Mouse (Mus musculus): ENCODE results near the gene Oxa1l. TPM values are rescaled to one million over a fixed set of nuclear protein-coding genes. Genes with fewer than 3 reads are reported as not detected.

The Oxa1l gene
- total RNA-seq, 2 experiments from 2014 or later: 49.2 to 55.1 TPM

DNA sequence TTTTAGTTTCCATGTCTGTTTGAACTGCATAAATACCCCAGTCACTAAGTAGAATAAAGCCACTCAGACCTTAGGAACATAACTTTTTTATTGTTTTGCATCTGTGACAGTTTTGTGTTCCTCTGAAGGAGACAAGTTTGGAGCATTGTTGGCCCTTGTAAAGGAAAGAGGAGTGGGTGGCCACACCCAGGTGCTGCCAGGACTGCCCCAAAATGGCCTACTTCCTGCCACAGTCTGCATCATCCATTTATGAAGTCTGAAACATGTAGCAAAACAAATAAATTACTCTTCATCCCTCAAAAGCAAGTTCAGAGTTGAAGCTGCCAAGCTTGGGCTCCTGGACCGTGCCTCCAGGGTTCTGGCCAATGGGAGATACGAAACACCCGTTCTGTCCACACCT, 8.7 kb downstream of the Oxa1l start:
- DNase-seq (ENCODE audit: low spot score in 2 of 2): no peak

DNA sequence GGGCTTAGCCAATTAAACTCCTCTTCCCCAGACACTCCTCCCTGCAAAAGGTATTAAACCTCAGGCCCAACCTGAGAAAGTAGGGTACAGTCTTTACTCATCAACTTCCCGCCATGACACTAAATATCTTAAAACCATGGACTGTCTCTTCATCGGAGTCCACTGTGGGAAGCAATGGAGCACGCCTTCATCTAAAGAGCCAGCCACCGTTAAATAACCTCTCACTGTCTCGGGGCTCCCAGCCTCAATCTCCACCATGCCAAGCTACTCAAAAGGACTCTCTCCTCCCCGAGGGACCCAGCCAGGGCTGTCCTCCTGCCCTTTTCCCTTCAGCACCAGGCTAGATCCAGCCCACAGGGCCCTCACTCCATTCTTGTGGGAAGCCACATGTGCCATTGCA, 10.0 kb downstream of the Oxa1l start:
- no peak for DNase-seq (ENCODE audit: low spot score in 2 of 2)

DNA sequence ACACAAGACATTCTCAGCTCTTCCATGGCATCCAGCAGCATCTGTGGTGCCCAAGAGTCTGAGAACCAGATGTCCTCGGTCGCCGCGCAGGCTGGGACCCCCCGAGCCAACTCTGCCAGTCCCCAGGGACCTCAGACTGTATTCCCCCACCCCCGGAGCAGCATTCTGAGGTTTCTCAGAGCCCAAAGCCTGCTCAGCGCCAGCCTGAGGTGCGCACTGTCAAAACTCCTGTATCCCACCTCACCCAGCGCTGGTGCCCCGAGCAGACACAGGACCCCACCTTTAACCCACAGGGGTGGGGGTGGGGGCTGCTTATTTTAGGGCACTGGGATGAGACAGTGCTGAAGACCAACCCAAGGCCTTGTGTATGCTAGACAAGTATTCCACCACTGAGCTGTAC, 10.8 kb downstream of the Oxa1l start:
- no peak for DNase-seq (ENCODE audit: low spot score in 2 of 2)

DNA sequence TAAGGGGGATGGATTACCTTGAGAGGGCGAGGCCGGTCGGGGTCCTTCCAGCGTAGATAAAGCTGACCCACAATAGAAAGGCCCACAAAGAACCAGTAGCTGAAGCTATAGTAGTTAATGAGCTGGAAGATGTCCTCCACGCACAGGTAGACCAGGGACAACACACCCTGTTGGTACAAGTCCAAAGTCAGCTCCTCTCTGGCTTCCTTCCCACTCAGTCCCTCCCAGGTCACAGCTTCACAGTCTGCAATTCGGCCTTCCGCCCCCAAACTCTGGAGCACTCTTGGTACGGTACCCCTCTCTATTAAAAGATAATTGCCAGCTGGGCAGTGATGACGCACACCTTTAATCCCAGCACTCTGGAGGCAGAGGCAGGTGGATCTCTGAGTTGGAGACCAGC, 12.3 kb downstream of the Oxa1l start:
- no peak for DNase-seq (ENCODE audit: low spot score in 2 of 2)

DNA sequence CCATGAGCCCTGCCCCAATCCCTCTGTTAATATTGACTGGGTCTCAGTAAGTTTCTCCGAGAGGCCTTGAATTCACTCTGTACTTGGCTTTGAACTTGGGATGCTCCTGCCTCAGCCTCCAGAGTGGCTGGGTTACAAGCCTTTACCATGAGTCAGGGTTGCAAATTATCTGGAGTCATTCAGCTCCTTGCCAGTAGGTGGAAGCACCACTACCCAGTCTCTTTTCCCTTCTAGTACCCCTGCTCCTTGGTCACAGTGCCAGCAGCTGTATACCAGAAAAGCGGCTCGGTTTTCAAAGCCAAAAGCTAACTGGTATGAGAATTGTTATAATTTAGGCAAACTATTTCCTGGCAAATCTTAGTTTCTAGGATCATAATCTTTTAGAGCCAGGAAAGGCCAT, 15.3 kb downstream of the Oxa1l start:
- DNase-seq (ENCODE audit: low spot score in 2 of 2): no peak

DNA sequence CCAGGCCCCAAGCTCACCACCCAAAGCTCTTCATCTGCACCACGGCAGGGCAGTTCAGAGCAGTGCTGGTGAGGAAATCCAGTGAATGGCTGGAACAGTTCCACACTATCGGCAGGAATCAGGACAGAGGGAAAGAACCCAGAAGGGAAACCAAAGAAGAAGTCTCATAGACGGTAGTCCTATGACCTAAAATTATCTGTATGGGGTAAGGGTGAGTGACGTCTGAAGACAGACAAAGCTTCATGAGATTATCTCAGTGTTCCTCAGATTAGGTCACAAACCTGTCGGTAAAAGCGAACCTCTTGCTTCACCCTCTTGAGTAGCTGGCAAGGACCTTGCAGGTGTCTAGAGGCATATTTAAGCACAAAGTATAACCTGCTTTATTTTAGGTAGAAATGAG, 16.5 kb downstream of the Oxa1l start:
- no peak for DNase-seq (ENCODE audit: low spot score in 2 of 2)

DNA sequence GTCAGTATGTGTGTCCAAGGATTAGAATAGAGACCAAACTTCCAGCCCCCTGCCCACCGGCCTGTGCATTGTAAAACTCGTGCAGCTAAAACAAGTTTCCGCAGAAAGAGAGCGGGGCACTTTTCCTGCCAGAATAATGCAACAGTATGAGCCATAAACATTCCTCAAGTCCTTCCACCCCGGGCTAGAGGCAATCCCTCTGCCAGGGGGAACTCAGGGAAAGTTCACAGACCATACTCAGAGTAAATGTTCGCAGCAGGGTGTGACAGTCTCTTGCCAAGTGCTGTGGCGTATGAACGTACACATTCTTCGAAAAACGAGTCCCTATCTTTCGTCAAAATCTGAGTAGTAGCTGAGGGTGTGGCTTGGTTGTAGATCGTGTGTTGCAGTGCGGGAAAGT, 18.9 kb downstream of the Oxa1l start:
- no peak for DNase-seq (ENCODE audit: low spot score in 2 of 2)

DNA sequence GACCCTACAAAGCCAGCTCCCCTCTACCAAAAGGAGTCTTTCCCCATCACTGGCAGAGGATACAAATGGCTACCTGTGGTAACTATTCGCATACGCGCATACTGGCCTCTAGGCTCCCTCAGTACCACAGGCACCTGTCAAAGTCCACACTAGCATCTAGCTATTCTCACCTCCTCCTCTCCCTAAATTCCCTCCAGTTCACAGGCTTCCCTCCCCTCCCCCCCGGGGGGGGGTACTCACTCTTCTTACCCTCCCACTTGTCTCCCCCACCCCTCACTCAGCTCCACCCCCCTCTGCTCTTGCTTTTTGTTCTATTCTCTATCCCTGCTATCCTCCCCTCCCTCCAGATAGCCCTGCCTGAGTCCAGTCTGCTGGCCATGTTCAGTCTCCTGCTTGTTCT, 20.0 kb downstream of the Oxa1l start:
- no peak for DNase-seq (ENCODE audit: low spot score in 2 of 2)

DNA sequence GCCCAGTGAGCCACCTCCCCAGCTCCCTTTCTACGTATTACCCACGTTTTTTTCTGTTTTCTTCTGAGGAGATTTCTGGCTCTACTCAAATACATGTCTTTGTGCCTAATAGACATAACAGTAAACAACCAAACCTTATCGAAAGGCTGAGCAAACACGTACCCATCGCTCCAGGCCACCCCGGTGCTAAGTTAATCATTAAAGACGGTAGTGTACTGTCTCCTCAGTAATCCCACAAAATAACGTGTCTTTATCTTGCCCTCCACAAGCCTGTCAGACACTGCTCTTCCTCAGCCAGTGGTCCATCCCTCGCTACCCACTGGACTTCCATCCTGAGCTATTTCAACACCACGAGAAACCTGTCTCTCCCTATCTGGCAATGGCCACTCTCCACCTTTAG, 21.2 kb downstream of the Oxa1l start:
- DNase-seq (ENCODE audit: low spot score in 2 of 2): no peak

DNA sequence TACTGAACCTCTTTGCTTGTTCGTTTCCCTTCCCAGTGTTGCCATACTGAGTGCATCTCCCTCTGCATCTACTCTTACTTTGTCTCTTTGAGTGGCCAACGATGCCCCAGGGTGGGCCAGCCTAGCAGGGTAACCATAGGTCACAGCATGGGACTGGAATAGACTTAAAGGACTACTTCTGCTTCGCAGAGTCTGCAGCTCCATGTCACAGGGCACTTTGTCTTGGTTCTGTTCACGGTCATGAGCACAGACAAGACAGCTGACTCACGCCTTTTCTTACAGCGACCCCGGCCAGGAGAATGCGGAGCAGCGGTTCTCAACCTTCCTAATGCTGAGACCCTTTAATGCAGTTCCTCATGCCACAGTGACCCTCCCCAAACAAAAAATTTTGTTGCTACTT, 22.0 kb downstream of the Oxa1l start:
- no peak for DNase-seq (ENCODE audit: low spot score in 2 of 2)

DNA sequence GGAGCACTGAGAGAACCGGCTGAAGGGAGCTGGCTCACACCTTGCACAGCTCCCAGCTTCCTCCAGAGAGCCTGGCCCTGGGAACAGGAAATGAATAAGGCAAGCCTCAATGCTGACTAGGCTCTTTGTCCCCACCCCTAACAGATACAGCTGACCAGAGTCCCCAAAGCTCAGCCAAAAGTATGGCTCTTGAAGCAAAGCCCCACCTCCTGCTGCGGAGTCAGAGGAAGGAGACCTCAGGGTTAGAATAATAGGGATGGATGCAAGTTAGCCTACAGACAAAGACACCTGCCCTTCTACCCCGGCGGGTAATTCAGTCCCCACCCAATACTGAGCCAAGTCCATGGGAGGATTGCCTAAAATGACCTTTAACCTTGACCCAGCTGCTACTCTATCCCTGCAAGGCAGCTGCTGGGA, 22.7 kb downstream of the Oxa1l start:
- no peak for DNase-seq (ENCODE audit: low spot score in 2 of 2)

DNA sequence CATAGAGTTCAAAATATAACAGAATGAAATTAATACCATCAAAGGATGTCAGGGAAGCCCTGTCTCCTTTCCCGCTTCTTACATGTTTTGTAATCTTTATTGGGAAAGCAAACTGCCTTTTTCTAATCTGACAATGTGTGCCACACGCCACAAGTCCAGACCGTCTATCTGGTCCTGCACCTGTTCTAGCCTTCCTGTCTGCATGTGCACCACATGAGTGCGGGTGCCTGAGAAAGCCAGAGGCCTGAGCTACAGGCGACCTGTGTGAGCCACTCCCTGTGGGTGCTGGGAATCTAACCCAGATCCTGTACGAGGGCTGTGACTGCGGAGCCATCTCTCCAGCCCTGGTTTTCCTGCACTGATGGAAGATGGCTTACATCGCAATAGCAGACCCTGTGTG, 23.8 kb downstream of the Oxa1l start:
- DNase-seq (ENCODE audit: low spot score in 2 of 2): no peak

DNA sequence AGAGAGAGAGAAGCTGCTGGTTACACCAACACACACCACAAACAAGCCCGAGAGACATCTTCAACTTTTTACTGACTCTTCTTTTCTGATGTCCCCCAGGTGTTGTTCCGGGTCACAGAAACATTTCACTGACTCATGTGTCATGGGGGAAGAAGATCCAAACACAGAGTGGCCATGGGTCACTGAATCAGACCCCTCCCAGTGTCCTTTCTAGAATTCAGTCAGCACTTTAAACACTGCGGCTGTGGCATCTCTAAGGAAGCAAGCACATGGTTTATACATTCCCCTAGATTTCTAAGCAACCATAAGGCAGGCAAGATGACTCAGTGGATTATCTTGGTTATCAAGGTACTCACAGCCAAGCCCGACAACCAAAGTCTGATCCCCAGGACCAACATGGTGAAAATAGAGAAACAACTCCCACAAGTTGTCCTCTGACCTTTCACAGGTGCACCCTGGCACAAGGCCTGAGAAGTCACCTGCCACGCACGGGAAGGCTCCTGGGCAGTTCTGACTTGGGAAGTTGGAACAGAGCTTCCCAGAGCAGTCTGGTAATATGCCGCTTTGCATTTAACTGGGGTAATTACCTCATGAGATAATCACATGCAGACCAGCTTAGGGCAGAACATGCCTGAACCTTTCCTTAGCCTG, 25.5 kb downstream of the Oxa1l start:
- no peak for DNase-seq (ENCODE audit: low spot score in 2 of 2)

DNA sequence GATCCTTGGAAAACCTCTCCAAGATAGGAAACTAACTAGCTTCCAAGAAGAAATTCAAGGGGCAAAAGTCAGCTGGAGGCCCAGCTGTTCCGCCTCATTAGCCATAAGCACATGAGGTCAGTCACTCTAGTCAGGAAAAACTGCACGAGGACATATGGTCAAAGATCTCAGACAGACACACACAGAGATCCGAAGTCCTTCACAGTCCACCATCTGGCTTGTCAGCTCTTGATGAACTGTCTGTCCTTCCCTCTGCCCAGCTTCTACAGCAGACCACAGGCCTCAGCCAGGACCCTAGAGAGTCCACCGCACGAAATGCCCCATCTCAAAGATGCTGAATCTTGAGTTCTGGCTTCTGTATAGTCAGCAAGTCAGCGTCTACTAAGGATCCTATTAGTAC, 26.9 kb downstream of the Oxa1l start:
- DNase-seq (ENCODE audit: low spot score in 2 of 2): no peak

DNA sequence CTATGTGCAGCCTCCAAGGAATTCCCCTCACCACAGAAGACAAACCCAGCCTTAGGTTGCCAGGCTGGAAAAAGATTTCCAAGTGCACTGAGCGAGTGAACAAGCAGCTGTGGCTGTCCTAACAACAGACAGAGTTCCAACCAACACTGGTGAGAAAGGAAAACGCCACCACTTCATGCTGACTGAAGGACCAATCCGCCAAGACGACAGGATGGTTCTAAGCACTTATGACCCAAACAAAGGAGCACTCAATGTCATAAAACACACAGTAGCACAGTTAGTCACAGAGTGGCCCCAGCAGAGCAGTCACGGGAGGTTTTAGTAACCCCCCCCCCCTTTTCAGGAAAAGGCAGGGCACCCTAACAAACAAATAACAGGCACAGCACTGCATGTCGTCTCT, 30.2 kb downstream of the Oxa1l start:
- no peak for DNase-seq (ENCODE audit: low spot score in 2 of 2)

DNA sequence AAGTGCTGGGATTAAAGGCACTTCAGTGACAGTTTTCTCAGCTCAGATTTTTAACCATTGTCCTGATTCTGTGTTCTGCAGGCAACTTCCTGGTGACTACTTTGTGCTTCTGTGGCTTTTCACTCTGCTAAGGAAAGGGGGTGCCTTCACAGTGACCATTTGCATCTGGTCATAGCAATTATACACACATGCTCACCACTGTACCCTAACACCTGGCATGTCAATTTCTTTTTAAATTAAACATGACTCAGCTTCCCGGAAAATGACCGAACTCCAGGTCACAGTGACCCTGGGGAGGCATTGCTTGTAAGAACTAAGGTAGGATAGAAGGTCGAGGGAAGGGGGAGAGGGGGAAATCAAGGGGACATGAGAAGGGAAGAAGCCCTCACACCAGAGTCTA, 33.2 kb downstream of the Oxa1l start:
- no peak for DNase-seq (ENCODE audit: low spot score in 2 of 2)

DNA sequence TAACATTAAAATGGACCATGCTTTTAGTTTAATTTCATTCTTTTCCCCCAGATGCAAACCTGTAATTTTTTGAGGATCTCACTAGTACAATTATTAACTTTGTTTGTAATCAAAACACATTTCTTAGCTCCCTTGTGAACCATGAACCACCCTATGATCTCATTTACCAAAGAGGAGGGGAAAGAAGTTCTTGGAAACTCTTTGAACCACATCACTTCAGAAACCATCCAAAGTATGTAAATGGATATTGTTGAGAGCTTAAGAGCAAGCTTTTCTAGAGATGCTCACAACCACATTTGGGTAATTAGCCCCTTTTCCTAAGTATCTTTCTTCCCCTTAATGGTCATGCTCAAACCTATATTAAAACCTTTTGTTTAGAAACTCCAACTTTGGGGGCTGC, 33.7 kb downstream of the Oxa1l start:
- no peak for DNase-seq (ENCODE audit: low spot score in 2 of 2)

DNA sequence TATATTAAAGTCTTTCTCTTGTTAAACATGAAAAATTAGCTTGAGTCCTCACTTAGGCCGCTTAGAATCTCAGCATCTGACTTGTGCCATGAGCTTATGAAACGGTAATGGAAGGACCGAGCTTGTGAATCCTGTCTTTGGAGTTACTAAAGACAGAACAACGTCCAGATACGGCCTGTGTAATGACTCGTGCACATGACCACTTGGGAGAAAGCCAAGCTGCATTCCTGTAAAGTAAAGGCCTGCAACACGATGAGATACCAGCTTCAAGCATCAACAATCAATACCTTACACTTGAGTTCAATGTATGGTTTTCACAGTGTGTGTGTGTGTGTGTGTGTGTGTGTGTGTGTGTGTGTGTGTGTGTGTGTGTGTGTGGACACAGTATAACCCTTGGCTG, 36.1 kb downstream of the Oxa1l start:
- no peak for DNase-seq (ENCODE audit: low spot score in 2 of 2)

DNA sequence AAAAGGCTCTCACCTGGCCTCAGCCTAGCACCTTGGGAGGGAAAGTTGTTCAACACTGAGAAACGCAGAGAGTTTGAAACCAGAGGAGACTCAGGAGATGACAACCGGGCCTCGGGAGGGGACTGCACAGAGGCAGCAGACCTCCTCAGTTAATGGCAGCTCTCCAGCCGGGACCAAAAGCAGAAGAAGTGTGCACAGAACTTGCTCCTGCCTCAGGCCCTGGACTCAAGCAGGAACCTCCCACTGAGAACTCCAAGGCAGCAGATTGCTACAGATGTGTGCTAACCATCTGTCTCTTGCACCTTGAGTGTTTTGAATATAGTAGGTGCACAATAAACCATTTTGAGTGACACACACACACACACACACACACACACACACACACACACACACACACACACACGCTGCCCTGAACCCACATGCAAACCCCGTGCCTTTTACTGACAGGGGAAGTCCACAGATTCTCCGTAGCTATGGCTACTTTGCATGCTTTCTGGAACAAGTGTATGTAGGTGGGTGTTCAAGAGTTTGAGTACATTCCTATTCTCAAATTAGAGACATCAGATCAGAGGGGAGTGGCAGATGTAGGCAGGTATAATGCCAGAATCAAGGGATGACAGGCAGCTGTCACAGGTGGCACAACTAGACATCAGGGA, 37.4 kb downstream of the Oxa1l start:
- no peak for DNase-seq (ENCODE audit: low spot score in 2 of 2)

DNA sequence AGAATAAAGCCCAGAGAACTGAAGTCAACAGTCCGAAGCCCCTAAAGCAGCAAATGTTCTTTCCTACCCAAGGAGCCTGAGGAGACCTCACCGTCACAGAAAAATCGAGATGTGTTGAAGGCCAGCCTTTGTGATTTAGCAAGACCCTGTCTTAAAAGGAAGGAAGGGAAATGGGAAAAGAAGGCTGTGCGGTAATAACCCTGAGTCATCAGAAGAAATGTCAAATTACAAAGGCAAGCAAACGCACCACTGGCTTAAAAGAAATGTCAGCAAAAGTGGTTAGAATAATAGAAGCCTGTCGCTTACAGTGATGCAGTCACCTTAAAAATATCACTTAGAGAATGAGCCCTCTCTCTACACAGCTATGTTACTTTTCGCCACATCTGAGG, 37.9 kb downstream of the Oxa1l start:
- no peak for DNase-seq (ENCODE audit: low spot score in 2 of 2)

DNA sequence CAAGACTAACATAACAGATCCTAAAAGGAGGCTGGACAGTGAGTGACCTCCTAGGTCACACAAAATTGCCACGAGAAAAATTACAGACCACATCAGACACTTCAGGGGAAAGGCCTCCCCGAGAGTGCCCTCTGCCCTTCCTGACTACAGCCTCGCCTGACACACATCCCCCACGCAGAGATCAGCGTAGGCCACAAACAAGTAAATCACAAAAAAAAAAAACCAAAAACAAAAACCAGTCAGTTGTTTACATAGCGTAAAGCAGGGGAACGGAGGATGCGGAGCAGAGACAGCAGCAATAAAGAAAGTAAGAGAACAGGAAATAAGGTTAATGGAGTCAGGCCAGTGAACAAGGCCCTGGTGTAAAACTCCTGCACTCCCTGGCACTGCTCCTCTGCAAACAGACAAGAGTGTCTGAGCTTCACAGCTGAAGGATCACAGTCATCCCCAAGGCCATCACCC, 38.3 kb downstream of the Oxa1l start:
- DNase-seq (ENCODE audit: low spot score in 2 of 2): no peak

DNA sequence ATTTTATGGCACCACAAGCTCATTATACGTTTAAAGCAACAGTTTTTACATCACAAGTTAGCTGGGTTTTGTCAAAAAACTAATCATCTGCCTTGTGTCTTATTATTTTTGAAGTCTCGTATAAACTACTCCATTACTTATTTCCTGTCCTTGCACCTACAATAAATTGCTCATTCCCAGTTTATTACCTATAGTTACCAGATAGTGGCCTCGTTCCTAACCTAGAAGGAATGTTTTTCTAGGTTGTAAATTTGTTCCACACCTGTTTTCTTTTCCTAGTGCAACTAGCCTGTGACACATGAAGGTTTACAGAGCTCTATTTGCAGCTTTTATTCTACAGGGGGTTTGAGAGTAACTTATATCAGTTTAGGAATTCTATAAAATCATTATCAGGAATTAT, 41.1 kb downstream of the Oxa1l start:
- no peak for DNase-seq (ENCODE audit: low spot score in 2 of 2)

DNA sequence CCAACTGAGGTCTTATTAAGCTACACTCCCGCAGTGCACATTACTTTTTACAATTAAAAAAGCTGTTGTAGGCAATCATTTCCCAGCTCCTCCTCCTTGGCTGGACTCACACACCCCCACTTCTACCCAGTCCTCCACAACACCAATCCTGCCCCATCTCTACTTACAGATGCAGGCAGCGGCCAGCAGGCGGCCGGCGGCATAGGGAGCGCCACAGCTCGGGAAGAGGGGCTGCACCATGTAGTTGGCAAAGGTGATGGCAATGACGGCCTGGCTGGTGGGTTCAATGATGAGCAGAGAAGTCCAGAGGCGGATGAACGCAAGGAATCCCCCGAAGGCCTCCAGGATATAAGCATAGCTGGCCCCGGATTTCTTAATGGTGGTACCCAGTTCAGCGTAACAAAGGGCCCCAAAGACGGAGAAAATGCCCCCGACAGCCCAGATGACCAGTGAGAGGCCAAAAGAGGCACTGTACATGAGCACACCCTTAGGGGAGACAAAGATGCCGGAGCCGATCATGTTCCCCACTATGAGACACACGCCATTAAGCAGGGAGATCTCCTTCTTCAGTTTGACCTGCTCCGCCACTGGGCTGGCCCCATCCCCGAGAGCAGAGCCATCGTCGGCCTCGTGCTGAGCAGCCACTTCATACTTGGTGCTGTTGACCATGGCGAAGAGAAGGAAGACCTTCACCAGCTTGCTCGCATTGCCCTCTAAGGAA, 47.9 kb downstream of the Oxa1l start:
- no peak for DNase-seq (ENCODE audit: low spot score in 2 of 2)

All from left cerebral cortex, adult 18-20 months (tissue).